Mouse (Mus musculus): Measurements from ENCODE around the gene Cyb5d1.

Cyb5d1 gene

DNA sequence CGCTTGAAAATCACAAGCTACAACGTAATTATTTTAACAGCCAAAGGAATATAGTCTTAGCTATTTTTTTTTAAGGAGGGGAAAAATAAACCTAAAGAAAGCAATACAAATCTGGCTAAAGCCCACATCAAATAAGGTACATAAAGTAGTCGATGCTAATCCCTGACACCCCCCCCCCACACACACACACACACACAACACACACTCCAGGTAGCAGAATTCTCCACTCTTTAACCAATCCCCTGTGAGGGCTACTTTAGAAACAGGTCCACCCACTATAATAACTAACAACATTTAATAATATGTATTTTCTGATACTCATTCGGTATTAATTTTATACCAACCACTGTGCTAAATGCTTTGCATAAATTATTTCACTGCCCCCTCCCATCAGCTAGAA lies 21.1 kb upstream of the Cyb5d1 start:
- DNase-seq (ENCODE audit: low read depth, low spot score): no peak

DNA sequence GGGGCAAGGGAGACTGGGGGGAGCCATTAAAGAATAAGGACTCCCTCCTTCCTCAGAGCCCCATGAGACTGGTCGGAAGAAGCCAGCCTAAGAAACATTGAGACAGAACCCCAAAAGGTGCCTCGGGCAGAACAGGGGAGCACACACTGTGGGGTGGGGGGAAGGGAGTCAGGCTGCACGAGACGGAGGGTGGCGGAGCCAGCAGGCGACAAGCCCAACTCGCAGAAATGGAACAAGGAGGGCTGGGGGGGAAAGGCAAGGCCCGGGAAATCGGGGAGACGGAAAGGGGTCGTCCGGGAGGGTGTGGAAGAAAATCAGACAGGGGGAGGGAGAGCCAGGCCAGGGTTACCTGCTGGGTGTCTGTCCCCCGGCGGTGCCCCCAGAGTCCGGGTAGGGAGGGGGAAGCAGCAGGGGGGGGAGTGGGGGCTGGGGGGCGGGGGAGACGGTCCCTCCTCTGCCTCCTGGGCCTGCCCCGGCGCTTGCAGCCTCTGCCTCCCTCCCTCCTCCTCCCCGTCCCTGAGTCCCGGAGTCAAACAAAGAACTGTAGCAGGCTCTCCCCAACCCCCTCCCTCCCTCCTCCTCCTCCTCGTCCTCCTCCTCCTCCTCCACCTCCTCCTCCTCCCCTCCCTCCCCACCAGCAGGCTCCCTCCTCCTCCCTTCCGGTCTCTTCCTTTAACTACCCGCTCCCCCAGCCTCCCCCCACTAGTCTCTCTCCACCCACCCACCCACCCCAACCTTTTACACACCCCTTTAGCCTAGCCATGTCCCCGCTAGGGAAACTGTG lies 20.4 kb upstream of the Cyb5d1 start:
- DNase-seq (ENCODE audit: low read depth, low spot score): peak; percentile 88

DNA sequence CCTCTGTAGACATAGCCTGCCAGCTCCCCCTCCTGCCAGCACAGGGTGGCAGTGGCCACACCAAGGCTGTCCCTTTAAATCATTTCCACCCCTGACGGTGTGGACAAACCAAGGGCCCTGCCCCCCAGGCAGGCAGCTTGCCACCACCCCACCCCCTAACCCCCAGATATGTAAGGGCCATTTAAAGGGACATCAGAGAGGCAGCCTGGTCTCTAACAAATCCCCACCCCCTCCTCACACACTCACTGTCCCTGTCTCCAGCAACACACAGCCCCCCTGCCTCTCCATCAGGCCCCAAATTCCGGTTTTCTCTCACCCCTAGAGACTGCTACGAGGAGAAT lies 19.9 kb upstream of the Cyb5d1 start:
- no peak for DNase-seq (ENCODE audit: low read depth, low spot score)

DNA sequence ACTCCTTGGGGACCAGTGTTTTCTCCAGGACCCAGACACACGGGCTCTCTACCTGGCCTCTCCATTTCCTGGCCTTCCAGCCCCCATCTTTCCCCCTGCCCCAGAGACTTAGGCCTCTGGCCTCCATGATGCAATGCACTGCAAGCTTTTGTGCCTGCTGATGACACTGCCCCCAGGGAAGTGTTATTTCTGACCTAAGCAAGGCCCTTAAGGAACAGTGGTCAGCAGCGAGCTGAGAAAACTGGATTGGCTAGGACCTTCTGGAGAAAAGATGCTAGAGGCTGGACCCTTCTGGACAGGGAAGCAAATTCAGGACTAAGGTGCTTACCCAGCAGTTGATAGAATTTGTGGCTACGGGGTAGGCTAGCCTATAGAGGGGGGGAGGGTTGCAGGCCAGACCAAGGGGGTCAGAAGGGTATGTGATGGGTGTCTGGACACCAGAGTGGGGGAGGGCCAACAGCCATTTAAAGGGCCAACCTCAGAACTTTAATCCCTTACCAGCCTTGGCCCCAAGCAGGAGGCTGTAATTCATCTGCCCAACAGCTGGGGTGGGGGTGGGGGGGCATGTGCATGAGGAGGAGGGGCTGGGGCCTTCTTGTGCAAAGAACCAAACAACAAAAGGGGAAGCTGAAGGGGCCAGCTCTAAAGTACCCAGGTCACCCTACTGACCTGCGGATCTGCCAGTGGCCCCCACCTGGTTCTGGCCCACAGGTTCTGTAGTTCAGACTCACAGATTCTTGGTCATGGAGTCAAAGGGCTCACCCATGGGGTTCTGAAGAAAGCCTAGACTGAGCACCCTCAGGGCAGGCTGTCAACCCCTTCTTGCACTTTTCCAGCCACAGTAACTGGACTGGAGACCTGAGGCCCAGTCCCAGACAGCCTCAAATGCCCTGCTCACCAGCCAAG lies 19.2 kb upstream of the Cyb5d1 start:
- DNase-seq (ENCODE audit: low read depth, low spot score): no peak

DNA sequence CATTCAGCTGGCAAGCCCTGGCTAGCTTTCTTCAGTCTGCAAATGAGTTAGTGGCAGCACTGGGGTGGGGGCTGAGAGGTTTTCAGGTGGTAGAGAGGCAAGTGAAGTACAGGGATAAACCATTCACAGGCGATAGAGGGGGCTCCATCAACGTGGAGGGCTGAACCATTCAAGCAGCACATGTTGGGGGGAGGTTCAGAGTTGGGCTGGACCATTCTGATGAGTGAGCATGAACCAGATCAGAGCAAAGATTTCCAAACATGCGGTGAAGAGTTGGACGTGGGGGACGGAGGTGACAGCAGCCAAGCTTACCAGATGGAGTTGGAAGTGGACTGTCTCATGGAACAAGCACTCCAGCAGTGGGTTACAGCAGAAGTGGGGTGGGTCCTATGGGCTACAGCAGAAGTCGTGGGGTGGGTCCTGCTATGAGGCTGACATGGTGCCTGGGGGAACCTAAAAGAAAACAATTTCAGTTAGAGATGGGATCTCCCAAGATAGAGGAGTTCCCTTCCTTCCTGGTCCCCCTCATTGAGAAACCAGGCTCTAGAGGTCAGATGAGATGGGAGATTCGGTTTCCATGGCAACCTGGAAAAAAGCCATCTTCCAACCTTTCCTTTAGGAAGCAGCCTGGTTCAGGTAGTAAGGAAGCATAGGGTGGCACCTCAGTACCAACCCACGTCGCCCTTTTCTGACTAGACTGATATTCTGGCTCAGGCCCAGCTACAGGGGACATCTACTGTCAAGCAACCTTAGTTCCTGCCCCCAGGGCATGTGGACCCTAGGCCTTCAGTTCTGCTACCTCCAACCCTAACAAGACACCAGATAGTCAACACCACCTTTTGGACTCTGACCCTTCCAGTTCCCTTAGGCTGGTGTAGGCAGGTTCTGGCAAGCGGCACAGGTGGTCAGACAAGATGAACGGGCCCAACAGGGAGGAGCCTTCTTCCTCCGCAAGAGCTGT lies 18.1 kb upstream of the Cyb5d1 start, which contains the start of gene Kdm6b:
Kdm6b (minus strand) TSS at position 455 of the 961 bp plus-strand sequence.
- no peak for DNase-seq (ENCODE audit: low read depth, low spot score)

DNA sequence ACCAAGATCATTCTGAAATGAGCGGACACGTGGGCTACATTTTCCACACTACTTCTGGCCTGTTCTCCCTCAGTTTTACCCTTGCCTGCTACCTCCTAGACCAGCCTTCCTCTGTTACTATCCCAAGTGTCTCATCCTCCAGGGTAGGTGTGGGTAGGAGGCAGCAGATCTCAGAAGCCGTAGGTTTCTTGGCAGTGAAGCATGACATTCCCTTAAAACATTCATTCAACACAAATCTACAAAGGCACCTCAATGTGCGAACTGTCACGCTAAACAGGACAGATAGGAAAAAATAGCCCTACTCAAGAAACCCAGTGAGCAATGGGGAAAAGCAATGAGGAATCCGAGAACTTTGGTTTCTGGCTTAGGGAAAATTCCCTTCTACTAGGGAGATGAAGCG lies 17.1 kb upstream of the Cyb5d1 start:
- no peak for DNase-seq (ENCODE audit: low read depth, low spot score)

DNA sequence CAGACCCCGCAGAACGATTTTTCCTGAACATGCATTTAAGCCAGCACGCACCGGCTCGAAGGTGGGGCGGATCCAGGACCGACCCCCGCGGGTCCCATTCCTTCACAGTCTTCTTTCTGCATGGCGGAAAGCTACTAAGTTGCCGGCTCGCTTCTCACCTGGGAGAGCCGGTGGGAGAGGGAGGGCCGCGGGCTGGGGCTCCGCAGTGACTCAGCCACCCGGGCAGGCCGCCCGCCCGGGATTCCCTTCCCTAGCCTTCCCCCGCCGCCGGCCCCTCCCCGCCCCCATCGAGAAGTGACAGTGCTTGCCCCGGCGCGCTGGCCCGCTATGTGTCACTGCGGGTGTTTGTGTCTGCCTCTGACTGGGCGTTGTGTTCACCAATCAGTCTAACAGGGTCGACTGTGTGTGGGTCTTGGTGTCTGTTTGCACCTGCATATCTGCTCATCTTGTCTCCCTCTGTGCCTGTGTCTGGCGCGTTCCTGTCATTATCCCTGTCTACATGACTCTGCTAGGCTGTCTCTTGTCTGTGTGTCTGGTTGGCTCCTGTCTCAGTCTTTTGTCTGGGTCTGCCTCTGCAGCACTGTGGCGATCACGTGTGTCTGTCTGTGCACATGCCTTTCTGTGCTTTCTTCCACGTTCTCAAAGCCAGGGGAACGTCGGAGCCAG lies 16.2 kb upstream of the Cyb5d1 start:
- no peak for DNase-seq (ENCODE audit: low read depth, low spot score)

DNA sequence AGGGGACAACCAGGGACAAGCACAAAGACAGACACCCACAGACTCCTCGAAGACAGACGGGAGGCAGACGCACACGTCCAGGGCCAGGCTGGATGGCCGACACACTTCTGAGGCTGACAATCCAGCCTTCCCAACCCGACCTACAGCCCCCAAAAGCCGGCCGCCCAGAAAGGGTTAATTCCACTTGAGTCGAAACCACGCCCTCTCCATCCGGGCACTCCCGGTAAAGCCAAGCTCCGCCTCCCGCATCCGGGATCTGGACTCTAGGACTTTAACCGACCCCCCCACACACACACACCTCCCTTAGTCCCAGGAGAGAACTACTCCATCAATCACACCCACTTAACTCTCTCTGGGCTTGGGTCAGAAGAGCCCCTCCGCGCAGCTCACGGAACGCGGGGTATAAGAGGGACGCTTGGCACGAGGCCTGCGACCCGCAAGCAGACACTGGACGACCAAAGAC lies 15.7 kb upstream of the Cyb5d1 start:
- DNase-seq (ENCODE audit: low read depth, low spot score): peak; percentile 98

DNA sequence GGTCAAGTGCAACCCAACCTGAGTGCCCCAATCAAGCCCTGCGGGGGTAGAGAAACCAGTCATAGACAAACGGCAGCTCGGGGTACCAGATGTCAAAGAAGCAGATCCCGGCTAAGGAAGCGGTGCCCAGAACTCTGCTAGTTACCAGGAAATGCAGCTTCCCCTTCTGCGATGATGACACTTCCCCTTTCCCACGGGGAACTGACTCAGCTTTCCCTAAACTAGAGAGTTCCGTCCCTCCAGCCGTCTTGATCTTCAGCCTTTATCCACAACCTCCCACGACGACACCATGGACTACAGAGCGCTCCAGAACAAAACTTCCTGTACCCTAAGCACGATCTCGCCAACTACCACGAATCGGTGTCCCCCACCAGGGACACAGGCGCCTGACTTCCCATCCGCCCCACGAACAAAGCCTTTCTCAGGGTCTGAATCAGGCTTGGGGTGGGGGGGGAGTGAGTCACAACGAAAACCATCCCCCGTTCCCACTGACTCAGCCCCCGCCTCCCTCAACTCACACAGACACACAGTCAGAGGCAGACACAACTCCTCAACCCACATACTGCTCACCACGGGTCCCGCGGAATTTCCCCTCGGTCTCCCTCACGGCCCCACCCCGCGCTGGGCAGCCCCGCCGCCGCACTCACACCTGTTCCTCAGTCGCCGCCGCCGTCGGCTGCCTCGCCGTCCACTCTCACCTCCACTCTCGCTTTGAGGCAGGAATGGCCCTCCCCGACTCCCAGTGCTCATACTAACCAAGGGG lies 15.1 kb upstream of the Cyb5d1 start:
- DNase-seq (ENCODE audit: low read depth, low spot score): no peak

DNA sequence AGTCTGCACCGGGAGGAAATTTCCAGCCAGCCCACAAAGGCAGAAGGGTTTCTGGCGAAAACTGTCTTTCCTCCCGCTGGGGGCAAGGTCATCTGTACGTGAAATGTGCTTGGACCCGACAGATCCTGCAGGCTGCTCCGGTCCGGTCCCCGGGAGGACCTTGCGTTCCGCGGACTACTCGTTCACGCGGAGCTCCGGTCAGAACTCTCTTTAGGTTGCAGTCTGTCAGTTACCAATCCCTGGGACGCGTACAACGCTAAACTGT lies 14.5 kb upstream of the Cyb5d1 start:
- DNase-seq (ENCODE audit: low read depth, low spot score): no peak

DNA sequence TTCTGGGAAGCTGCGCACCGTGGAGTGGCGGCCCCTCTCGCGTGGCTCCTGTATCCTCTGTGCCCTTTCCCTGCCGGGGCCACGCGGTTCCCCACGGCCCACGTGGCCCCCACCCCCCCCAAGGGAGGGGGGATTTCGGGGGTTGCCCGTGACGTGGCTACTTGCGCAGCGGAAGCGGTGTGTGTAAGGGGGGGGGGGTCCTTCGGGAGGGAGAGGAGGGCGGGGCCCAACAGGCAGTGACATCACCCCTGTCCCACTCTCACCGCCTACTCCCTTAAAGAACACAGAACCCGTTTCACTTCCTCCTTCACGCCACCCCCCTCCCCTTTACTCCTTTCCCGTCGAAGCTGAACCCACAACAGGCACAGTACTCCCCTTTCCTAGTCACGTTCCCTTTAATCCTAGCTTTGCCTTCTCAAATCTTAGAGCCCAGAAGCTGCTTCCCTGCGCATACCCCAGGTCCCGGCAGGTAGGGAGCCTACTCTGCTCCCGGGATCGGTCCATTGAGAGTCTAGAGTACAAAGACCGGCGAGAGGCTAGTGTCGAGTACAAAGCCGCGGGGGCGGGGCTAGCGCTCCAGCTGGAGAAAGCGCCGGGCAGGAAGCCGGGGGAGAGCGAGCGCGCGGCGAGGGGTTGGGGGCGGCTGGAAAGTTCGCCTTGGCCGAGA lies 14.1 kb upstream of the Cyb5d1 start:
- peak; percentile 85 for DNase-seq (ENCODE audit: low read depth, low spot score)

DNA sequence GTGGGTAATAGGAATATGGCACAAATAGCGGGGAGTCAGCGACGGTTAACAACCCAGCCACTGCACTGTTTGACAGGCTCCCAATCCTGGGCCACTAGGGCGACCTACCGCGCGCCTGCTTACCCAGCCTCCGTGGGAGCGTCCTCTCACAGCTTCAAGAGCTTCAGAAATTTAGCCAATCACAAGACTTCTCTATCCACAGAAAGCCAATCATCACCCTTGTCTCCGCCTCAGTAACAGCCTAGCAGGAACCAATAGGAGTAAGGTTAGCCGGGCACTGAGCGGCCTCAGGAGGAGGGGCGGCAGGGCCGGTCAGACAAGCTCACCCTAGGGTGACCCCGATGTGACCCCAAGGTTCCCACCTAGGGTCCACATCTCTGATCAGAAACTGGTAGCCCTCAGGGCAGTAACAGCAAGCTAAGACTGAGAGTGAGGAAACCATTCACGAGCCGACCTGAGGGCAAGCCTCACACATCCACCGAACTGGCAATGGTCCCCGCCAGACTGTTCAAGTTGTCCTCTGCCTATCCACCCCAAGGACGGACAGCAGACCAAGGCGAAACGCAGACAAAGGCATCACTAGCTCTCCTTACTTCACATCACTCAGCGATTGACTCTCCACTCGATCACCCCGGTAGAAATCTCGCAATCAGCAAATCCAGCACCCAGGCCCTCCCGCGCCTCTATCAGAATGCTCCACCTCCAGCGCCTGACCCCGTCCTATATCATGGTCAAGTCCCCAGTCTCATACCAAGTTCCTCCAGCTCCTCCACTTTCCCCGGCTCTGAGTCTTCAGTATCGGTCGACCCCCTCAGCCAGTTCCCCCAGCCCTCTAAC lies 13.3 kb upstream of the Cyb5d1 start:
- peak; percentile 94 for DNase-seq (ENCODE audit: low read depth, low spot score)

DNA sequence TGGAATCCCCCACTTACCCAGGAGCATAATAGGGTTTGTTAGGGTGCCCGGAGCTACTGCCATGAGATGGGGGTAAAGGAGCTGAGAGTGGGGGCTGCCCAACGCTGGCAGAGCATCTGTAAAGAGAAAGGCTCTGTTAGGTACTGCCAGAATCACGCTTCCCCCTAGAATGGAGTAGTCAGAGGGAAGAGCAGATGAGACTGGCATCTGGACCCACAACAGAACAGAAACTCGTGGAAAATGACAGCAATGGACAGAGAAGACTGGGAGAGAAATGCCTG lies 12.2 kb upstream of the Cyb5d1 start:
- no peak for DNase-seq (ENCODE audit: low read depth, low spot score)

DNA sequence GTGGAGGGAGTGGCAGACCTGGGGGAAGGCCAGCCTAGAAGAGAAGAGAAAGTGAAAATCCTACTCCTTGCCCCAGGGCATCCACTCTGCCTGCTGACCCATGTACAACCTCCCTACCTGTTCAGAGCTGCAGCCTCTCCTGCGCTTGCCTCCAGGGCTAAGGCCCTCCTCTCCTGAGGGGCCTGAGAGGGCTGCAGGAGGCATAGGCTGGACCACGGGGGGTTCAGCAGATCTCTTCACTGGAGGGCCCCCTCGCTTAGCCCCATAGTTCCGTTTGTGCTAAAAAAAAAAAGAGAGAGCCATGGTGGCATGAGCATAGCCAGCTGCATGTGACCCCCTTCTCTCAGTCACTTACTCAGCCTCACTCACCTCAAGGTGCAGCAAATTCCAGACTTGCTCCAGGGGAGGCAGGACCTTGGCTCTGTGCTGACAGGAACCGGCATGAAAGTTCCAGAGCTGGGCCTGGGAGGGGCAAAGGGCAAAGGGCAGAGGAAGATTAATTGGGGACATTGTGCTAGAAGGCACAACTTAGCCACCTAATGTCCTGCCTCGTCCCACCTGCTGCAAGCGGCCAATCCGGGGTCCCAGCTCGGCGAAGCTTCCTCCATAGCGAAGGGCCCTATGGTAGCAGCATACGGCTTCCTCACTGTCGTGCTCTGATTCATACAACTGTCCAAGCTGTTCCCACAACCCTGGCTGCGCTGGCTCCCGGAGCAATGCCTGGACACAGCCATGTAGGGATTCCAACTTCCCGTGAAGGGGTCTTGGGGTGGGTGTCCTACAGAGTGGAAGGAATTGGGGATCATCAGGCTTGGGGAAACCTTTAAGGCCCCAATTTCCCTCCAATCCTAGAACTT lies 11.7 kb upstream of the Cyb5d1 start:
- DNase-seq (ENCODE audit: low read depth, low spot score): no peak

DNA sequence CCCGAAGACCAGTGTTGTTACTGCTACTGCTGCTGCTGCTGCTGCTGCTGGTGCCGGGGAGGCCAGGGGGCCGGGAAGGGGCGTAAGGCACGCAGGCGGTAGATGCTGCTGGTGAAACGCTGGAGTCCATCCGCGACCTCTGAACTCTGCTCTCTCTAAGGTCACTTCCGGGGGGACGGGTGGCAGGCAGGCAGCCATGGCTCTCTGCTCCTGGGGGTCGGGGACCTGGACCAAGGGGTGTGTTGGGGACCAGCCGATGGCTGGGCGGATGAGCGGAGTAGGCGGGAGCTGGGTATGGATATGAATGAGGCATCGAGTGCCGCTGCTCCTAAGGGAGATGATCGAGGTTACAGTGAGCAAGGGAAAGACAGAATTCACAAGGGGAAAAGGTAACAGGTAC lies 10.9 kb upstream of the Cyb5d1 start:
- DNase-seq (ENCODE audit: low read depth, low spot score): no peak

DNA sequence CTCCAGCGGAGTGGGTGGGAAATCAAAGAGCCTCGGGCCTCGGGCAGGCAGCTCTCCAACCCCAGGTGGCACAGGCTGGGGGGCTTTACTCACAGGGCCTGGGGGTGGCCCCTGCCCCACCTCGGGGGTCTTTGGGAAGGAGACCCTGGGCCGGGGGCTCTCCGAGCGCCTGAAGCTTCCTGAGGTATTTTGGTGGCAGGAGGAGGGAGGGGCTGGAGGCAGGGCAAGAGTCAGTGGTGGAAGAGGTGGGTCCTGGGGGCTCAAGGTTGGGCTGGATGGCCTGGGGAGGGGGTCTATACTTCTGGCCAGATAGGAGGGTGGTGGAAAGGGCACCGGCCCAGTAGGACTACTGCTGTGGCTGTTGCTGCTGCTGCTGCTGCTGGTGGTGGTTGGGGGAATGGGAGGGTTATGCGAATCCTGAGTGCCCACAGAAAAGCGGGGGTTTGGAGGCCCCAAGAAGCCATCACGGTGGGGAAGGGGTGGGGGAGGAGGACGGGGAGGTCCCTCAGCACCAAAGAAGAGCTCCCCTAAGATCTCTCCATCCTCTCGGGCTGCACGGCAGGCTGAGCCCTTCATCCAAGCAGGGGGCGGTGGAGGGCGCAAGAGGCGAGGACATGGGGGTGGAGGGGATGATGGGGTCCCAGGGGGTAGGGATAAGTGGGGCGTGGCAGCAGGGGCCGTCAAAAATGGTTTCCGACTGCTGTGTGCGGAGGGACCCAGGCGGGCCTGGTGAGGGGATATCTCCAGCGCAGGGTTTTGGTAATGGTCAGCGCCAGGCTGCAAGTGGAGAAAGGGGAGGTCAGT lies 10.2 kb upstream of the Cyb5d1 start:
- DNase-seq (ENCODE audit: low read depth, low spot score): no peak

DNA sequence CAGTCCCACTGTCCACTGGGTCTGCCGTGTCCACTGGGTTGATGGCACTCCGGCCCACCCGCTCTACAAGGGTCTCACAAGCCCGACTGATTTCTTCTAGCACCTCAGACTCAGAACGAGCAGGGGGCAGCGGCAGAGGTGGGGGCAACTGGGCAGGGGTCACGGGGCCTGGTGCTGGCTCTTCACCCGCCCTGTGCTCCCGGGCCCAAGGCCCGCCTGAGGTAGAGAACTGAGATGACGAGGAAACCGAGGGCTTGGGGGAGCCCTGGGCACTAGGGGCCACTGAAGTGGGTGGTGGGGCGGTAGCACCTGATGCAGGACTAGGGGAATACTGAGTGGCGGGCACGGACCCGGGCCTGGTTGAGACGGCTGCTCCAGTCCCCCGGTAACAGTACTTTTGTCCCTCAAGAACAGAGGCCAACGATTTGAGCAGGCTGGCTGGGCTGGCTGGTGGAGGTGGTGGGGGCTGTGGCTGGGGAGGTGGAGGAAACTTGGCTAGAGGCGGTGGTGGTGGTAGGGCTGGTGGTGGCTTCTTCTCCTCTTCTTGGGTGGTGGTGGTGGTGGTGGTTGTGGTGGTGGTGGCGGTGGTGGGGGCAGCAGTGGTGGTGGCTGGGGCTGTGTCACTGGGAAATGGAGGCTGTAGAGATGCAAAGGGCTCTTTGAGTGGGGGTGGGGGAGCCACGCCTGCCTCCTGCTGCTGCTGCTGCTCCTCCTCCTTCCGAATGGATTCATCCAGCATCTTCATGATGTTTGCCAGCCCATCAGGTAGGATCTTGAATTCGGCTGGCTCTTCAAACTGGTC lies 9.4 kb upstream of the Cyb5d1 start:
- no peak for DNase-seq (ENCODE audit: low read depth, low spot score)
